Mouse (Mus musculus): ENCODE results near the gene Dennd2a.
"Not testable (repeated sequence)": the region's sequence is repeated elsewhere in the genome, so short reads cannot be mapped to it uniquely, and the experiment has no call there.

Gene Dennd2a

DNA sequence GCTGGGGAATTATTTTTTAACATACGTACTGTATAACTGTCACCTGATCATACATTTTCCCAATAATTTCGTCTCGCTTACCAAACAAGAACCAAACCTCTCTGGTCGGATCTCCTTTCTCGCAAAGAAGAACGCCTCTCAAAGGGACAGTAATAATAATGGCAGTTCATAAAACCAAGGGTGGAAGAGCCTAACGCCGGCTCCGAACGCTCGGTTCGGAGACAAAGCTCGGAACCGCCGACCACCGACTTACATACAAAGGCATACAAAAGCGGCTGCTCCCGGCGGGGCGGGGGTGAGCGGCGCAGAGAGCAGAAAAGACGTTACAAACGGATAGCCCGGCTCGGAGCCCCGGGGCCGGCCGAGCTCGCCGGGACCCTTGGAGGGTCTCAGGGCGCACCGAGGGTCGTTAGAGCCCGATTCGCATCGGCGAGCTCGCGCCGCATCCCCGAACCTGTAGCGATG, 138.2 kb downstream of the Dennd2a start:
- no peak for DNase-seq (ENCODE audit: low spot score)

DNA sequence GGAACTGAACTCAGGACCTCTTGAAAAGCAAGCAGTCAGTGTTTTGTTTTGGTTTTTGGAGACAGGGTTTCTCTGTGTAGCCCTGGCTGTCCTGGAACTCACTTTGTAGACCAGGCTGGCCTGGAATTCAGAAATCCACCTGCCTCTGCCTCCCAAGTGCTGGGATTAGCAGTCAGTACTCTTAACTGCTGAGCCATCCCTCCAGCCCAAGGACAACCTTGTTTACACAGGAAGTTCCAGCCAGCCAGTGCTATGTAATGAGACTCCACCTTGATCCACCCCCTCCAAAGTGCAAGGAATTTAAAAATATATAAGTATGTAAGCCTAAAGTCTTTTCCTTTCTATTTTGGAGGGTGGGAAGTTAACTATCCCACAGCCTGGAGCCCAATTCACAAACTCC, 141.0 kb downstream of the Dennd2a start:
- DNase-seq (ENCODE audit: low spot score), result not testable (repeated sequence)

DNA sequence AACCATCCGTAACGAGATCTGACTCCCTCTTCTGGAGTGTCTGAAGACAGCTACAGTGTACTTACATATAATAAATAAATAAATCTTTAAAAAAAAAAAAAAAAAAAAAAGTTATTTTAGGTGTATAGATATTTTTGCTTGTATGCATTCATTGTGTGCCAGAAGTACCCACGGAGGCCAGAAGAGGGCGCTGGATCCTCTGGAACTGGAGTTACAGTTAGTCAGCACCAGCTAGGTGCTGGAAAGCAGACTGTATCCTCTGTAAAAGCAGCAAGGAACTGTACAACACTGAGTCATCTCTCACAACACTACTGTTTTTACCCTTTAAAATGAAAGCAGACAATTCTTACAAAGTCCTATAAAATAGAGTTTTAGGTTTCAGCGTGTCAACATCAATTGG, 141.9 kb downstream of the Dennd2a start:
- peak; percentile 67 for DNase-seq (ENCODE audit: low spot score)

DNA sequence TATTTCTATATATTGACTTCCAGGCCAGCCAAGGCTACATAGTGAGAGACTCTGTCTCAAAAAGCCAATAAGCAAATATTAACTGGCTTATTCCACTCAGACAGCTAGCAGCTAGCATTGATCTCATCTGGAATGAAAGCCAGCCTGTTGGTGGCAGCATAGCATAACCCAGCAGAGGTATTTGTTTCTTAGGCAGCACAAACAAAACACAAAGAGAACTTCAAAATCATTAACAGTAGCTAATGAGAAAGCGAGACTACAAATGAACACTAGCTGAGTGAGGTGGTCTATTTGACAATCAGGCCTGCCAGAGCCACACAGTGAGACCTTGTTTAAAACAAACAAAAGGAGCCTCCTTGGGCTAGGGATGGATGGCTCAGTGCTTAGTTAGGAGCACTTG, 143.6 kb downstream of the Dennd2a start:
- no peak for DNase-seq (ENCODE audit: low spot score)
